Mouse (Mus musculus) limb, embryonic 11.5 days (tissue): ENCODE measurements around the gene Gm20458. TPM values are rescaled to one million over a fixed set of nuclear protein-coding genes. Genes with fewer than 3 reads are reported as not detected.

Experiments
- ATAC-seq: fragments of 200-750 bp; cut with Nextera tagmentation; 2 replicates; pipeline ENCODE4 v1.8.0; 2017; ENCODE audit warnings: low read depth; ENCODE audit not compliant: insufficient number of reproducible peaks, low FRiP score, low TSS enrichment
- DNase-seq: peaks from one replicate; pipeline ENCODE4 v3.0.0-alpha.2; 2015; ENCODE audit warnings: low spot score
- H3K27ac ChIP-seq: fragments of 300-500 bp; sonication (generic); replicated peaks from 2 replicates; pipeline ENCODE4 v1.5.1; 2014; ENCODE audit warnings: low read depth, mild to moderate bottlenecking, low read length
- H3K27me3 ChIP-seq: fragments of 300-500 bp; sonication (generic); 2 replicates; pipeline ENCODE4 v1.6.1; 2014; ENCODE audit warnings: mild to moderate bottlenecking, low read length, mixed read lengths; ENCODE audit not compliant: control insufficient read depth, insufficient read depth
- H3K36me3 ChIP-seq: fragments of 300-500 bp; sonication (generic); 2 replicates; pipeline ENCODE4 v1.6.1; 2014; ENCODE audit warnings: mild to moderate bottlenecking, low read length, moderate library complexity, mixed read lengths; ENCODE audit not compliant: control insufficient read depth, insufficient read depth
- H3K4me1 ChIP-seq: fragments of 300-500 bp; sonication (generic); 2 replicates; pipeline ENCODE4 v1.6.1; 2014; ENCODE audit warnings: low read length, mixed read lengths; ENCODE audit not compliant: control insufficient read depth, insufficient read depth
- H3K4me2 ChIP-seq: fragments of 300-500 bp; sonication (generic); 2 replicates; pipeline ENCODE4 v1.6.1; 2014; ENCODE audit warnings: low read depth, mild to moderate bottlenecking, moderate library complexity; ENCODE audit not compliant: severe bottlenecking
- H3K4me3 ChIP-seq: fragments of 300-500 bp; sonication (generic); 2 replicates; pipeline ENCODE4 v1.5.1; 2014; ENCODE audit warnings: low read depth, low read length
- H3K9ac ChIP-seq: fragments of 300-500 bp; sonication (generic); 2 replicates; pipeline ENCODE4 v1.6.1; 2014; ENCODE audit warnings: mild to moderate bottlenecking, low read length
- H3K9me3 ChIP-seq: fragments of 300-500 bp; sonication (generic); 2 replicates; pipeline ENCODE4 v1.6.1; 2016; ENCODE audit warnings: low read length; ENCODE audit not compliant: control insufficient read depth
- WGBS: fragments of 180-500 bp; shearing (Covaris S2); extraction: QIAGEN DNeasy Blood & Tissue Kit; methylation state at CpG from one replicate; pipeline ENCODE4 v1.1.7; 2014; 5-methylcytosine and 5-hydroxymethylcytosine counted together
- polyA plus RNA-seq: library from polyadenylated mRNA; unstranded; fragments of >200 nt; fragmentation: Nextera tagmentation; extraction: Ambion mirVana; gene quantifications from 2 replicates; pipeline ENCODE4 v1.2.1, GENCODE M21; 2014

The Gm20458 gene
- polyA plus RNA-seq = 2.8 and 3.6 TPM in 2 replicates

GRCm38 (mm10) chr2:164460745-164461551 lies at the start of gene Gm20458:
Gene Gm20458, plus strand, starts transcription at chr2:164460967.
- peak; percentile 98 for ATAC-seq
- H3K4me2 ChIP-seq = peak within 1 kb of the TSS; percentile 68
- no peaks in the 10 kb centered on the region for H3K27me3 ChIP-seq
- H3K9ac ChIP-seq = peak within 1 kb of the TSS; percentile 56
- H3K4me1 ChIP-seq = peaks cover 10% of the 10 kb centered on the region
- peak within 1 kb of the TSS; percentile 67 for H3K27ac ChIP-seq
- peak within 1 kb of the TSS; percentile 89 for H3K4me3 ChIP-seq
- peak; percentile 95 for DNase-seq
- WGBS = under 1% methylated on average over 75 of the region's 79 CpGs
- H3K9me3 ChIP-seq = no peaks in the 10 kb centered on the region
- peaks cover 9% of the 10 kb centered on the region for H3K36me3 ChIP-seq

DNA sequence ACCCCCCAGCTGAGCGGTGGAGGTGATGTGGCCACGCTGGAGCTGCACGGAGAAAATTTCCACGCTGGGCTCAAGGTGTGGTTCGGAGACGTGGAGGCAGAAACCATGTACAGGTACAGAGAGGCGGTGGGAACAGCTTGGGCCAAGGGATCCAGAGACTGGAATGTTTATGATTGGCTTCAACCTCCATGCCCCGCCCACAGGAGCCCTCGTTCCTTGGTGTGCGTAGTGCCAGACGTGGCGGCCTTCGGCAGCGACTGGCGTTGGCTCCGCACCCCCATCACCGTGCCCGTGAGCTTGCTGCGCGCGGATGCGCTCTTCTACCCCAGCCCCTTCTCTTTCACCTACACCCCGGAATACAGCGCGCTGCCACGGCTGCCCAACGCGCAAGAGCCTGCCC lies 46.6 kb upstream of the Gm20458 start:
- Histone ChIP-seq H3K4me1 (no peaks in the 10 kb centered on the region), H3K9me3 (no peaks in the 10 kb centered on the region), H3K27me3 (peaks cover 18% of the 10 kb centered on the region), H3K9ac (peak overlapping the region; percentile 34), H3K4me3 (0 out of 2 replicates have a peak overlapping the region, but pooled peaks have one; percentile 8), H3K36me3 (no peaks in the 10 kb centered on the region), H3K4me2 (peak overlapping the region; percentile 36), H3K27ac (no peak overlapping the region)
- DNase-seq (peak; percentile 36), ATAC-seq (no peak)
- 24% methylated on average over 28 of the region's 28 CpGs for WGBS

DNA sequence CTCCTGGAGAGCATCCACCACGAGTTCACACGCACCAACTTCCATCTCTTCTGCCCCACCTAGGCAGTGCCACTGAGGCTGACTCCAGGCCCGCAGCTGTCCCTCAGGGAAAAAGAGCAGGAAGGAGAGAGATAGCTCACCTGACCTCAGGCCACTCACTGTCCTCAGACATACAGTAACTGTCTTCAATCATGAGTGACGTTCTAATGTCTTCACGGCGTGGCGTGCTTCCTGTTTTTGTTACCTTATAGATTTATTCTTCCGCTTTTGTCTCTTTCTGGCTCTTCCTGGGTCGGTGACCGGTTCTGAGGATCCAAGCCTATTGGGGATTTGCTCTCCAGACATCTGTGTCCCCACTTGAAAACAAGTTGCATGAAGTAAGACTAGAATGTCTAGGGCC lies 46.2 kb upstream of the Gm20458 start:
- Histone ChIP-seq H3K27ac (no peak overlapping the region), H3K9ac (peak overlapping the region; percentile 34), H3K4me3 (0 out of 2 replicates have a peak overlapping the region, but pooled peaks have one; percentile 8), H3K27me3 (peaks cover 16% of the 10 kb centered on the region), H3K4me1 (0 out of 2 replicates have a peak, but pooled peaks cover 2% of the 10 kb centered on the region), H3K9me3 (no peaks in the 10 kb centered on the region), H3K4me2 (peak overlapping the region; percentile 36), H3K36me3 (no peaks in the 10 kb centered on the region)
- no peak for DNase-seq
- WGBS = 67% methylated on average over 10 of the region's 10 CpGs
- no peak for ATAC-seq

- no peak for ATAC-seq
- H3K4me1 ChIP-seq = 0 out of 2 replicates have a peak, but pooled peaks cover 5% of the 10 kb centered on the region
- no peak overlapping the region for H3K4me3 ChIP-seq
- no peaks in the 10 kb centered on the region for H3K36me3 ChIP-seq
- 0 out of 2 replicates have a peak, but pooled peaks cover 9% of the 10 kb centered on the region for H3K27me3 ChIP-seq
- WGBS = 1% methylated on average over 2 of the region's 2 CpGs
- no peak overlapping the region for H3K4me2 ChIP-seq
- H3K27ac ChIP-seq = no peak overlapping the region
- DNase-seq = peak; percentile 69
- no peak overlapping the region for H3K9ac ChIP-seq
- H3K9me3 ChIP-seq = no peaks in the 10 kb centered on the region
Measured at GRCm38 (mm10) chr2:164417198-164417597, 43.6 kb upstream of the Gm20458 start.

GRCm38 (mm10) chr2:164418308-164418875 lies 42.4 kb upstream of the Gm20458 start:
- H3K4me3 ChIP-seq = no peak overlapping the region
- H3K9ac ChIP-seq = no peak overlapping the region
- H3K27me3 ChIP-seq = 0 out of 2 replicates have a peak, but pooled peaks cover 9% of the 10 kb centered on the region
- 0 out of 2 replicates have a peak, but pooled peaks cover 5% of the 10 kb centered on the region for H3K4me1 ChIP-seq
- no peak overlapping the region for H3K4me2 ChIP-seq
- no peaks in the 10 kb centered on the region for H3K9me3 ChIP-seq
- no peak for DNase-seq
- no peaks in the 10 kb centered on the region for H3K36me3 ChIP-seq
- no peak for ATAC-seq
- 22% methylated on average over 3 of the region's 3 CpGs for WGBS
- no peak overlapping the region for H3K27ac ChIP-seq

DNA sequence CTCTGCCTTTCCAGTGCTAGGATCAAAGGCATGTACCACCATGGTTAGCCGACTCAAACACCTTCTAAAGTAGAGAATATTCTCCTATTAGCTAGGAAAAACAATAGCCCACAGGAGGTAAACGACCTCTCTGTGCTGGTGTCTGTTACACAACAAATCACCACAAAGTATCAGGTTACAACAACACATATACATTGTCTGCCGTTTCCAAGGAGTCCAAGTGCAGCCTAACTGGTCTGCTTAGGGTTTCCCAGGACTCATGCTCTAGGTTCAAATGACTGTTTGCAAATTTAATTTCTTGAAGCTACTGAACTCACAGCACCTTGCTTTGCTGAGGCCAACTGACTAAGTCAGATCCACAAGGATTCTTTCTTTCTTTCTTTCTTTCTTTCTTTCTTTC lies 41.3 kb upstream of the Gm20458 start:
- Histone ChIP-seq H3K27ac (no peak overlapping the region), H3K9me3 (no peaks in the 10 kb centered on the region), H3K4me2 (no peak overlapping the region), H3K4me3 (no peak overlapping the region), H3K27me3 (0 out of 2 replicates have a peak, but pooled peaks cover 4% of the 10 kb centered on the region), H3K4me1 (0 out of 2 replicates have a peak, but pooled peaks cover 5% of the 10 kb centered on the region), H3K36me3 (no peaks in the 10 kb centered on the region), H3K9ac (no peak overlapping the region)
- ATAC-seq (peak; percentile 60; the same call in 1 of the 2 replicates), DNase-seq (no peak)
- 3% methylated on average over 3 of the region's 3 CpGs for WGBS

DNA sequence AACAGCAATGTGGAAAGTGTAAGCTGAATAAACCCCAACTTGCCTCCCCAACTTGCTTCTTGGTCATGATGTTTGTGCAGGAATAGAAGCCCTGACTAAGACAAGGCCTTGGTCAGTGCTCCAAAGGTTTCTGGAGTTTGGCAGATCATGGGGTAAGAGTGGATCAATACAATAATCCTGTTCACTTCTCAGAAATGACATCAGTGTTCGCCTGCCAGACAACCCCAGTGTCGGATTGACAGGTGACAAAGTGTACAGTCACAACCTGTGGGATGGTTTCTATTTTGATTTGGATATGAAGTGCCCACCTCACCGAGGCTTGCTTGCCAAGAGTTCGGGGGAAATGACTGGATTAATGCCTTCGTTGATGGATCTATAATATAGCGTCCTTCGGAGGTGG lies 39.5 kb upstream of the Gm20458 start:
- no peak overlapping the region for H3K27ac ChIP-seq
- no peak overlapping the region for H3K4me2 ChIP-seq
- H3K9ac ChIP-seq = no peak overlapping the region
- WGBS = 94% methylated on average over 7 of the region's 7 CpGs
- H3K27me3 ChIP-seq = no peaks in the 10 kb centered on the region
- H3K9me3 ChIP-seq = no peaks in the 10 kb centered on the region
- no peaks in the 10 kb centered on the region for H3K36me3 ChIP-seq
- DNase-seq (no peak), ATAC-seq (no peak)
- H3K4me1 ChIP-seq = 0 out of 2 replicates have a peak, but pooled peaks cover 7% of the 10 kb centered on the region
- no peak overlapping the region for H3K4me3 ChIP-seq

- ATAC-seq = no peak
- DNase-seq = no peak
- no peaks in the 10 kb centered on the region for H3K36me3 ChIP-seq
- H3K4me2 ChIP-seq = no peak overlapping the region
- H3K9ac ChIP-seq = no peak overlapping the region
- H3K27ac ChIP-seq = no peak overlapping the region
- H3K4me1 ChIP-seq = 0 out of 2 replicates have a peak, but pooled peaks cover 7% of the 10 kb centered on the region
- H3K4me3 ChIP-seq = no peak overlapping the region
- H3K27me3 ChIP-seq = no peaks in the 10 kb centered on the region
- no peaks in the 10 kb centered on the region for H3K9me3 ChIP-seq
- 85% methylated on average over 8 of the region's 8 CpGs for WGBS
Measured at GRCm38 (mm10) chr2:164421979-164422378, 38.8 kb upstream of the Gm20458 start.
